Mouse (Mus musculus): Measurements from ENCODE around the gene Arl10. TPM values are rescaled to one million over a fixed set of nuclear protein-coding genes. Genes with fewer than 3 reads are reported as not detected.
A peak's percentile ranks its signal among the peaks of the same experiment; 100 is the strongest.
"Not testable (repeated sequence)": the region's sequence is repeated elsewhere in the genome, so short reads cannot be mapped to it uniquely, and the experiment has no call there.

Gene Arl10
- polyA plus RNA-seq, 1 experiment from 2014 or later, result 35.8 TPM

DNA sequence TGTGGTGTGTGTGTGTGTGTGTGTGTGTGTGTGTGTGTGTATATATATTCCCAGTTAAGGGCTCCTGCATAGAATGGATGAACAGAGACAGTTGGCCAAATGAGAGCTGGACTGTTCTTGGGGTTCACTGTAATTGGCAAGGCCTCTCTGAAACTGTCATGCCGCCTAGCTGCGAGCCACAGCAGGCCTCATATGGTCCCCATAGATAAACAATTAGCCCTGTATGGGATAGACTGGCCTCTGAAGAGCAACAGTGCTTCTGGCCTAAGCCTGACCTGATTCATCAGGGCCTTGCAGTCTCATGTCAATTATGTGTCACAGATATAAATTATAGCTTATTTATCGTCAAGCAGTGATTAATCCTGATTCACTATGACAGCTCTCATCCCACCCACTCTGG lies 33.2 kb downstream of the Arl10 start:
- H3K4me1 ChIP-seq (replicated peaks), result peaks cover 29% of the 10 kb centered on the region
- 68% methylated on average over 3 of the region's 3 CpGs for WGBS
- H3K9me3 ChIP-seq, result no peaks in the 10 kb centered on the region
- peaks cover 45% of the 10 kb centered on the region for H3K27me3 ChIP-seq (ENCODE audit: insufficient read depth, poor library complexity, severe bottlenecking)
- no peak for DNase-seq (ENCODE audit: low spot score)
- H3K4me3 ChIP-seq, result no peak overlapping the region
- H3K27ac ChIP-seq, result no peak overlapping the region
- H3K36me3 ChIP-seq, result no peaks in the 10 kb centered on the region

DNA sequence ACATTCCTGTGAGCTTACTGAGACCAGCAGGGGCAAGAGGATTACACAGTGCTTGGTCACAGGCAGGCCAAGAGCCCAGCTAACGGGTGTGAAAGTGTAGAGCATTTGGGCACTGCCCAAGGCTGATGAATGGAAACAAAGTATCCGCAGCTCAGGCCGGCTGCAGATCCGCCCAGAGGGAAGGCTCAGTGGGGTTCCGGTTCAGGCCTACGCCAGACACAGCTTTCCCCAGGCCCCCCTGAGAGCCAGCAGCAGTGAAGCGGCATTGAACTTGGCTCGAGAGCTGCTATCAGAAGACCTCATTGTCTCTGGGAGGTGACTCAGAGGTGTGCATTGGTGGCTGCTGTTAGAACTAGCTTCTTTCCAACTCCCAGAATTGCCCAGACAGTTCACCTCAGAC lies 33.9 kb downstream of the Arl10 start:
- Histone ChIP-seq H3K9me3 (no peaks in the 10 kb centered on the region), H3K4me3 (peak overlapping the region; percentile 11; the same call in 1 of the 2 replicates), H3K4me1 (replicated peaks) (peaks cover 29% of the 10 kb centered on the region), H3K27me3 (ENCODE audit: insufficient read depth, poor library complexity, severe bottlenecking) (peaks cover 45% of the 10 kb centered on the region), H3K36me3 (no peaks in the 10 kb centered on the region), H3K27ac (no peak overlapping the region)
- DNase-seq (ENCODE audit: low spot score), result no peak
- WGBS, result 12% methylated on average over 8 of the region's 8 CpGs

DNA sequence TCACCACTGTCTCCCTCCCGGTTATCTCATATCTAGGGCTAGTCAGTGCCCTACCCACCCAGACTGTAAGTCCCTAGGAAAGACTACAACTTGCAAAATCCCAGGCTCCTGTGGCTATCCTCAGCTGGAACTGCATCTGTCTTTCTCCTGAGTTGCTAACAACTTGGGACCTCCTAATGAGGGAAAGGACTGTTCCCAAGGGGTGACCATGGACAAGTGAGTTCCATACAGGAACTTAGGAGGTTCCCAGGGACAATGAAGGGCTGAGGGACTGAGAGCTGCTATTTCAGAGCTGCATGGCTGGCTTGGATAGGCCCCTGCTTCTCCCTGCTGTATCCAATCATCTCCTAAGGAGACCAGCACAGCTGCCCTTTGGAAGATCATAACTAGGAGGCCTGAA lies 34.5 kb downstream of the Arl10 start:
- no peaks in the 10 kb centered on the region for H3K36me3 ChIP-seq
- WGBS, result 15% methylated on average over 1 of the region's 1 CpGs
- peaks cover 45% of the 10 kb centered on the region for H3K27me3 ChIP-seq (ENCODE audit: insufficient read depth, poor library complexity, severe bottlenecking)
- H3K9me3 ChIP-seq, result no peaks in the 10 kb centered on the region
- H3K27ac ChIP-seq, result no peak overlapping the region
- no peak for DNase-seq (ENCODE audit: low spot score)
- H3K4me1 ChIP-seq (replicated peaks), result peaks cover 29% of the 10 kb centered on the region
- no peak overlapping the region for H3K4me3 ChIP-seq

DNA sequence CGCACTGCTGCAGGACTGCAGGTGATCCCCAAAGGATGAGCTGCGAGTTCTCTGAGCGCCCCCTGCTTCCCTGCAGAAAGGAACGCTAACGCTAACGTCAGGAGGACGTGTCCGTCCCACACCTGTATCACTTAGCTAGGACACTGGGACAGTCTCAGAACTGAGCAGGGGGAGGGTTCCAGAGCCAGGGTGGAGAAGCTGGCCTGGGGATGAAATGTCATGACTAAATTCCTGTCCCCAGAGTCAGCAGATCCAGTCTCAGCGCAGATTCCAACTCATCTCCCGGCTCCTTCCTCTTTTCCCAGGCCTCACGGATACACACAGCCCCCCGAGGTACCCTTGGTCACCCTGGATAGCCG lies 35.8 kb downstream of the Arl10 start:
- peak overlapping the region; percentile 76 for H3K4me3 ChIP-seq
- no peak for DNase-seq (ENCODE audit: low spot score)
- peak overlapping the region; percentile 87 for H3K27ac ChIP-seq
- peaks cover 29% of the 10 kb centered on the region for H3K4me1 ChIP-seq (replicated peaks)
- no peaks in the 10 kb centered on the region for H3K36me3 ChIP-seq
- H3K27me3 ChIP-seq (ENCODE audit: insufficient read depth, poor library complexity, severe bottlenecking), result peaks cover 41% of the 10 kb centered on the region
- H3K9me3 ChIP-seq, result no peaks in the 10 kb centered on the region
- WGBS, result 7% methylated on average over 13 of the region's 13 CpGs

DNA sequence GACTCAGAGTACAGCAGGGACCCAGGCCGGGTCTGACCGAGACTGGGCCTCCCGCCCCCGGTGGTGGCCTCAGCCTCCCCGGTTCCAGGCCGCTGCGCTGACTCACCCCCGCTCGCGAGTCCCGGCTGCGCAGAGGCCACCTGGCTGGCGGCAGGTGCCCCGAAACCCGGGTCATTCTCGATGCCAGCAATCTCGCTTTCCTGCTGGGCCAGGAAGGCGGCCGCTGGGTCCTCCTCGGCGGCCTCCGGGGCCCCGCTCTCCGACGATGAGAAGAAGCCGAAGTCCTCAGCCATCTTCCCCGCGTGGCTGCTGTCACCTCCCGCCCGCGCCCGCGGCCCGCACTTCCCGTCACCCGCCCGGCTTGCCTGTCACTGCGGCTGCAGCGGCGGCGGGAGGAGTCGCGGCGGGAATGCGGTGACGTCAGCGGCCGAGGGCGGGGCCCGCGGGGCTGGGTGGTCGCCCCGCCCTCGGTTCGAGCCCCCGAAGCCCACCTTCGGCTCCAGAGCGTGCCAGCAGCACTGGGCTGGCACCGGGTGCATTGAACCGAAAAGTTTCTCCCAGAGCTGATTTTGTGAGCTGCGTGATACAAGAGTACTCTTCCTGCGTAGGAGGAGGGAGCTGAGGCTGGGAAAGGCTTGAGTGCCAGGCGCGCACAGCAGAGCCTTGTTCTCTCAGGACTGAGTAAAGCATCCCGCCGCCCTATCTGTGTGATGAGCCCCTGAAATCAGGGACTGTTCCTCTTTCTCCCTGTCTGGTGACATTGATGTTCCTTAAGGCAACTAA lies 36.3 kb downstream of the Arl10 start, which contains the start of gene Cltb:
Cltb (minus strand) TSS at position 373 of the 783 bp plus-strand sequence.
- DNase-seq (ENCODE audit: low spot score), result peak; percentile 85
- Histone ChIP-seq H3K4me1 (replicated peaks) (peaks cover 29% of the 10 kb centered on the region), H3K27me3 (ENCODE audit: insufficient read depth, poor library complexity, severe bottlenecking) (peaks cover 38% of the 10 kb centered on the region), H3K4me3 (peak within 1 kb of the TSS; percentile 76), H3K9me3 (no peaks in the 10 kb centered on the region), H3K27ac (peak within 1 kb of the TSS; percentile 87), H3K36me3 (no peaks in the 10 kb centered on the region)
- WGBS, result under 1% methylated on average over 66 of the region's 66 CpGs

DNA sequence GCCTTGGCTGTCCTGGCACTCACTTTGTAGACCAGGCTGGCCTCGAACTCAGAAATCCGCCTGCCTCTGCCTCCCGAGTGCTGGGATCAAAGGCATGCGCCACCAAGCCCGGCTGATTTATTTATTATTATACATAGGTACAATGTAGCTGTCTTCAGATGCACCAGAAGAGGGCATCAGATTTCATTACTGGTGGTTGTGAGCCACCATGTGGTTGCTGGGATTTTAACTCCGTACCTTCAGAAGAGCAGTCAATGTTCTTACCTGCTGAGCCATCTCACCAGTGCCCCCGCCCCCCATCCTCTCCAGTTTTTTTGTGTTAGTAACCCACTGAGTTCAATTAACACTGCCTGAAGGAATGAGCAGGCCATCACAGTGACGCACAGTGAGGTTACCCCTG lies 38.3 kb downstream of the Arl10 start:
- H3K4me3 ChIP-seq, result not testable (repeated sequence)

DNA sequence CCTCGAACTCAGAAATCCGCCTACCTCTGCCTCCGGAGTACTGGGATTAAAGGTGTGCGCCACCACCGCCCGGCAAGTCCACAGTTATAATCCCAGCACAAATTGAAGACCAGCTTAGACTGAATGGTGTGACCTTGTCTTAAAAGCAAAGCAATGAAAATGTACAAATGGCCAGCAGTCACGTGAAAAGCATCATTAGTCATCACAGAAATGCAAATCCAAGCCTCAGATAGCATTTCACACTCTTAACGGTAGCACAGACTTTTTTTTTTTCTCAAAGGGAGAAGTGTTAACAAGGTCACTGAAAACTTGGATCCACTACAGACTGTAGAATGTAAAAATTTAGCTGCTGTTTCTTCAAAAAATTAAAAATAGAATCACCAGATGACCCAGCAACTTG lies 41.5 kb downstream of the Arl10 start:
- Histone ChIP-seq H3K27ac (no peak overlapping the region), H3K4me1 (replicated peaks) (peaks cover 5% of the 10 kb centered on the region), H3K9me3 (no peaks in the 10 kb centered on the region), H3K4me3 (no peak overlapping the region), H3K27me3 (ENCODE audit: insufficient read depth, poor library complexity, severe bottlenecking) (peaks cover 1% of the 10 kb centered on the region; the same call in 1 of the 2 replicates), H3K36me3 (no peaks in the 10 kb centered on the region)
- WGBS, result 86% methylated on average over 8 of the region's 8 CpGs
- no peak for DNase-seq (ENCODE audit: low spot score)

More for the DNA sequence above, 38.3 kb downstream of the Arl10 start:
- Histone ChIP-seq H3K27me3 (ENCODE audit: insufficient read depth, poor library complexity, severe bottlenecking) (peaks cover 31% of the 10 kb centered on the region), H3K4me1 (replicated peaks) (peaks cover 29% of the 10 kb centered on the region)
- not testable (repeated sequence) for H3K36me3 ChIP-seq; H3K9me3 ChIP-seq; H3K27ac ChIP-seq; DNase-seq (ENCODE audit: low spot score)
- 89% methylated on average over 8 of the region's 8 CpGs for WGBS

DNA sequence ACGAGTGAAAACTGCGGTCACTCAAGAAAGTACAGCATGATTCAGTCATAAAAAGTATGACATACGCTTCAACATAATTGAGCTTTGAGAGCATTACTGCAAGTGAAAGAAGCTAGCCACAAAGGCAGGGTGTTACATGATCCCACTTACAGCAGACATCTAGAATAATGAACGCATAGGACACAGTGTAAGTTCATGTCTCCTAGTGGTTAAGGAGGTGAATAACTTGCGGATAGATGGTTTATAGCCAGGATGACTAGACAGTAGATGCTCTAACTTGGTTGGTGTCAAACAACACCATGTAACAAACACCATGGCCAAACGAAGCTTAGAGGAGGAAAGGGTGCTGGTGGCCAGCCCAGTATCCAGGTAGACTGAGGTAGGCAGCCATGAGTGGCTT lies 42.2 kb downstream of the Arl10 start:
- Histone ChIP-seq H3K4me3 (no peak overlapping the region), H3K9me3 (no peaks in the 10 kb centered on the region), H3K27ac (no peak overlapping the region), H3K27me3 (ENCODE audit: insufficient read depth, poor library complexity, severe bottlenecking) (no peaks in the 10 kb centered on the region), H3K36me3 (no peaks in the 10 kb centered on the region), H3K4me1 (replicated peaks) (no peaks in the 10 kb centered on the region)
- no peak for DNase-seq (ENCODE audit: low spot score)
- 71% methylated on average over 6 of the region's 6 CpGs for WGBS

DNA sequence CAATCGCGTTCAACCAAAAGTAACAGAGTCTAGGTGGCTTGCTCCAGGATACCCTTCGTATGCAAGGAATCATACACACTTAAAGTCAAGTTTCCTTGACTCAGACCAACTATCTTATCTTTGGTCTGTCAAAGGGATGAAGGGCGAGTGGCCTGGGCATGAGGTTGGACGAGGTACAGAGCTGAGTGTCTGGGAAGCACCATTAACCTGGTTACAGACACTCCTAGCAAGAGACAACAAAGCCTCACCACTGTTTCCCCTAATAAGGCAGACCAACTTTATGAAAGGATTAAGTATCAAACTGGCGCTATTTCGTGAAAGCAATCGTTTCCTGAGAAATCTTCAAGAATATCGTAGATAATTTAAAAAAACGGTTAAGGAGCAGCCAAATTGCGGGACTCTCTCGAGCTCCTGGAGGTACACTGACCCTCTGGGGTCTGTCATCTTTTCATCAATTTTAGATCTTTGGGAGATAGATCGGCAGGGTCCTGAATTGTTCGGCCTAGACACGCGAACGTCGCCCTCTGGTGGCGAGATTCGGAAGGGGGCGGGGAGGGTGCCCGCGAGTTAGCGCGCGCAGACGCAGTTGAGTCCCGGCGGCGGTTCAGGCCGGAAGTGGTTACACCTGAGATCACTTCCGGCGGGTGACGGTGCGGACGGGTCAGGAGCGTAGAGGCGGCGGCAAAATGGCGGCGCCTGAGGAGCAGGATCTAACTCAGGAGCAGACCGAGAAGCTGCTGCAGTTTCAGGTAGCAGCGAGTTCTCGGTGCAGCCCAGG lies 46.5 kb downstream of the Arl10 start, which contains the start of gene Faf2:
Faf2 (plus strand) TSS at position 630 of the 778 bp plus-strand sequence.
- Histone ChIP-seq H3K4me3 (peak within 1 kb of the TSS; percentile 84), H3K4me1 (replicated peaks) (peaks cover 23% of the 10 kb centered on the region), H3K27me3 (ENCODE audit: insufficient read depth, poor library complexity, severe bottlenecking) (no peaks in the 10 kb centered on the region), H3K36me3 (peaks cover 18% of the 10 kb centered on the region), H3K27ac (peak within 1 kb of the TSS; percentile 98), H3K9me3 (no peaks in the 10 kb centered on the region)
- peak; percentile 99 for DNase-seq (ENCODE audit: low spot score)
- WGBS, result 12% methylated on average over 44 of the region's 44 CpGs

DNA sequence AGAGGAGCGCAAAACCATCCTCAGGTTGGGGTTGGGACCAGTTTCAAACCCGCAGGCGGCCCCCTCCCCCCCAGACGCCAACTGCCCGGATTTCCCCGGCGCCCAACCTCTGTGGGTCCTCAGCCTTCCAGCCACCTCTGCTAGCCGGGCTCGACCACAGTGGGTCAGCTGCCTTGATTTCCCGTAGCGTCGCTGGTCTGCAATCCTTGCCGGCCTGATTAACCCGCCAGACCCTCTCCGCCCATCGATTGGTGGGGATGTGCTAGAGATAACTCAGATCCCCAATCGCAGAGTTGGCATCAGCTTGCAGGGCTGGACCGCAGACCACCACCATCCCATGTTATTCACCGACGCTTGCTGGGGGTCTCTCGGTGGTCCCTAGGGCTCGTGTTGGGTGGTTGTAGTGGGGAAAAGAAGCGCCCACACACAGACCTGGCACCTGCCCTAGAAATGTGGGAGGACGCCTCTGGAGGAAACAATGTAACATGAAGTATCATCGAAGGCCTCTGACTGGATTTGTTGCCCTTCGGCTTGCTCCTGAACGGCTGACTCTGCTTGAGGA lies 47.2 kb downstream of the Arl10 start:
- 3% methylated on average over 27 of the region's 27 CpGs for WGBS
- peak overlapping the region; percentile 98 for H3K27ac ChIP-seq
- H3K9me3 ChIP-seq, result no peaks in the 10 kb centered on the region
- no peak for DNase-seq (ENCODE audit: low spot score)
- H3K27me3 ChIP-seq (ENCODE audit: insufficient read depth, poor library complexity, severe bottlenecking), result no peaks in the 10 kb centered on the region
- peaks cover 23% of the 10 kb centered on the region for H3K4me1 ChIP-seq (replicated peaks)
- peak overlapping the region; percentile 84 for H3K4me3 ChIP-seq
- H3K36me3 ChIP-seq, result peaks cover 24% of the 10 kb centered on the region

DNA sequence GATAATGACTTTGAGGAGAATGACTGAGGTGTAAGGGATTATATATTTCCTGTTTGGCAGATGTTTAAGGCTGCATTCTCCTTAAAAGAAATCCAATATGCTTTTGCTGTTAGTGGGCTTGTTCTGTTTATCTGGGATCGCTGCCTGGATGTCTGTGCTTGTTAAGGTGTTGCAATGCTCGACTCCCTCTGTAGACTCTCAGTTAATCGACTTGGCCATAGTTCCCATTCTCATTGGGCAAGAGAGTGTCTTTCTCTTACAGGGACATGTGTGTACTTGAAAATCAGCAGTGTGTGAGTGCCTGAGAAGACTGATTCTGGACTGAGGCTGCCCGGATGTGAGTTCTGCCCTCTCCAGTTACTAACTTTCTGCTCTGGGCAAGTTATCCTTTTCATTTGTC lies 54.3 kb downstream of the Arl10 start:
- H3K9me3 ChIP-seq, result no peaks in the 10 kb centered on the region
- H3K27me3 ChIP-seq (ENCODE audit: insufficient read depth, poor library complexity, severe bottlenecking), result no peaks in the 10 kb centered on the region
- peaks cover 3% of the 10 kb centered on the region; the same call in 1 of the 2 replicates for H3K4me1 ChIP-seq (replicated peaks)
- no peak overlapping the region for H3K4me3 ChIP-seq
- no peak overlapping the region for H3K27ac ChIP-seq
- DNase-seq (ENCODE audit: low spot score), result no peak
- WGBS, result 91% methylated on average over 4 of the region's 4 CpGs
- peaks cover 61% of the 10 kb centered on the region for H3K36me3 ChIP-seq

All from hindbrain, embryonic 10.5 days (tissue).